Mouse (Mus musculus) heart, postnatal 0 days (tissue): Measurements from ENCODE around the gene Nfix. TPM values are rescaled to one million over a fixed set of nuclear protein-coding genes. Genes with fewer than 3 reads are reported as not detected.
"Not testable (repeated sequence)": the region's sequence is repeated elsewhere in the genome, so short reads cannot be mapped to it uniquely, and the experiment has no call there.

Source experiments
- ATAC-seq: fragments of 200-750 bp; cut with Nextera tagmentation; 2 replicates; pipeline ENCODE4 v1.8.0; 2017; ENCODE audit warnings: low read depth, moderate number of reproducible peaks, moderate library complexity; ENCODE audit not compliant: insufficient read depth
- DNase-seq: peaks from one replicate; pipeline ENCODE4 v3.0.0-alpha.2; 2016; ENCODE audit warnings: low spot score
- H3K27ac ChIP-seq: fragments of 300-500 bp; sonication (generic); 2 replicates; pipeline ENCODE4 v1.5.1; 2014; ENCODE audit warnings: low read depth, mild to moderate bottlenecking
- H3K27me3 ChIP-seq: fragments of 300-500 bp; sonication (generic); 2 replicates; pipeline ENCODE4 v1.6.1; 2014; ENCODE audit warnings: low read length, mixed read lengths; ENCODE audit not compliant: control insufficient read depth, insufficient read depth
- H3K36me3 ChIP-seq: fragments of 300-500 bp; sonication (generic); replicated peaks from 2 replicates; pipeline ENCODE4 v1.6.1; 2014; ENCODE audit warnings: low read length, mixed read lengths; ENCODE audit not compliant: control insufficient read depth, insufficient read depth
- H3K4me1 ChIP-seq: fragments of 300-500 bp; sonication (generic); 2 replicates; pipeline ENCODE4 v1.6.1; 2014; ENCODE audit warnings: antibody characterized with exemption; ENCODE audit not compliant: control insufficient read depth, insufficient read depth
- H3K4me2 ChIP-seq: fragments of 300-500 bp; sonication (generic); 2 replicates; pipeline ENCODE4 v1.6.1; 2014; ENCODE audit warnings: low read depth, mild to moderate bottlenecking, low read length, moderate library complexity
- H3K4me3 ChIP-seq: fragments of 300-500 bp; sonication (generic); 2 replicates; pipeline ENCODE4 v1.5.1; 2014; ENCODE audit warnings: low read depth, low read length
- H3K9ac ChIP-seq: fragments of 300-500 bp; sonication (generic); replicated peaks from 2 replicates; pipeline ENCODE4 v1.6.1; 2014; ENCODE audit warnings: low read depth, low read length, mixed read lengths
- H3K9me3 ChIP-seq: fragments of 300-500 bp; sonication (generic); replicated peaks from 2 replicates; pipeline ENCODE4 v1.6.1; 2016; ENCODE audit warnings: low read length; ENCODE audit not compliant: control insufficient read depth
- CTCF ChIP-seq: IDR thresholded peaks from 2 replicates; pipeline ENCODE4 v1.5.1; 2016; ENCODE audit warnings: antibody characterized with exemption, control low read depth, low read depth
- EP300 ChIP-seq: IDR thresholded peaks from 2 replicates; pipeline ENCODE4 v1.6.1; 2016; ENCODE audit warnings: antibody characterized with exemption, low read depth
- WGBS: fragments of 180-500 bp; shearing (Covaris S2); extraction: QIAGEN DNeasy Blood & Tissue Kit; methylation state at CpG from one replicate; pipeline ENCODE4 v1.1.7; 2014; 5-methylcytosine and 5-hydroxymethylcytosine counted together
- polyA plus RNA-seq: library from polyadenylated mRNA; unstranded; fragments of >200 nt; fragmentation: Nextera tagmentation; extraction: Ambion mirVana; gene quantifications from 2 replicates; pipeline ENCODE4 v1.2.1, GENCODE M21; 2015
- total RNA-seq: library from RNA; depleted of rRNA; stranded (reverse); fragments of >200 nt; gene quantifications from 2 replicates; pipeline ENCODE4 v1.2.3, GENCODE M21; 2014; ENCODE audit warnings: low replicate concordance

Gene Nfix
- total and polyA plus RNA-seq, 2 experiments from 2014 or later: 18.2 to 41.9 TPM

- TF ChIP-seq CTCF: no peak
- TF ChIP-seq EP300: 0 out of 2 replicates have a peak, but pooled peaks have one; percentile 15
- peaks cover 52% of the 10 kb centered on the region for H3K36me3 ChIP-seq
- H3K9ac ChIP-seq: no peak overlapping the region
- no peak overlapping the region for H3K4me2 ChIP-seq
- DNase-seq: no peak
- peaks cover 8% of the 10 kb centered on the region for H3K4me1 ChIP-seq
- H3K9me3 ChIP-seq: no peaks in the 10 kb centered on the region
- no peak overlapping the region for H3K27ac ChIP-seq
- no peak overlapping the region for H3K4me3 ChIP-seq
- 83% methylated on average over 19 of the region's 19 CpGs for WGBS
- no peaks in the 10 kb centered on the region for H3K27me3 ChIP-seq
- no peak for ATAC-seq
These were observed 34.1 kb upstream of the Nfix start for GRCm38 (mm10) chr8:84834002-84834865.

- TF ChIP-seq CTCF: peak; percentile 18
- no peak for TF ChIP-seq EP300
- H3K4me1 ChIP-seq: peaks cover 8% of the 10 kb centered on the region
- H3K9me3 ChIP-seq: no peaks in the 10 kb centered on the region
- ATAC-seq (no peak), DNase-seq (no peak)
- peak overlapping the region; percentile 72 for H3K4me3 ChIP-seq
- H3K27me3 ChIP-seq: no peaks in the 10 kb centered on the region
- H3K36me3 ChIP-seq: peaks cover 44% of the 10 kb centered on the region
- peak overlapping the region; percentile 93 for H3K4me2 ChIP-seq
- H3K27ac ChIP-seq: peak overlapping the region; percentile 87
- 56% methylated on average over 10 of the region's 10 CpGs for WGBS
- peak overlapping the region; percentile 92 for H3K9ac ChIP-seq
These were observed 32.9 kb upstream of the Nfix start for GRCm38 (mm10) chr8:84832759-84833742.

- Histone ChIP-seq H3K4me1 (peaks cover 8% of the 10 kb centered on the region), H3K27ac (peak overlapping the region; percentile 87), H3K9ac (peak overlapping the region; percentile 92), H3K27me3 (no peaks in the 10 kb centered on the region), H3K4me2 (peak overlapping the region; percentile 93), H3K4me3 (peak overlapping the region; percentile 72), H3K36me3 (peaks cover 35% of the 10 kb centered on the region), H3K9me3 (no peaks in the 10 kb centered on the region)
- TF ChIP-seq CTCF (no peak), EP300 (no peak)
- ATAC-seq (peak; percentile 77), DNase-seq (peak; percentile 71)
- 1% methylated on average over 59 of the region's 59 CpGs for WGBS
These were observed 32.0 kb upstream of the Nfix start for GRCm38 (mm10) chr8:84832034-84832717.

GRCm38 (mm10) chr8:84831490-84831889, 31.3 kb upstream of the Nfix start, which contains the start of gene Gadd45gip1:
Gene Gadd45gip1, plus strand, starts transcription at chr8:84831522.
- peaks cover 8% of the 10 kb centered on the region for H3K4me1 ChIP-seq
- ATAC-seq (peak; percentile 52; the same call in 1 of the 2 replicates), DNase-seq (peak; percentile 59)
- H3K27me3 ChIP-seq: no peaks in the 10 kb centered on the region
- peak within 1 kb of the TSS; percentile 87 for H3K27ac ChIP-seq
- whole genome bisulfite sequencing: 48% methylated on average over 11 of the region's 11 CpGs
- H3K9ac ChIP-seq: peak within 1 kb of the TSS; percentile 92
- peak; percentile 19; the same call in 1 of the 2 replicates for TF ChIP-seq CTCF
- no peak for TF ChIP-seq EP300
- peak within 1 kb of the TSS; percentile 72 for H3K4me3 ChIP-seq
- peak within 1 kb of the TSS; percentile 93 for H3K4me2 ChIP-seq
- no peaks in the 10 kb centered on the region for H3K9me3 ChIP-seq
- peaks cover 28% of the 10 kb centered on the region for H3K36me3 ChIP-seq

- not testable (repeated sequence) for H3K4me1 ChIP-seq, H3K27me3 ChIP-seq, H3K27ac ChIP-seq, H3K4me3 ChIP-seq, ATAC-seq, H3K9ac ChIP-seq, H3K4me2 ChIP-seq, H3K36me3 ChIP-seq, DNase-seq, H3K9me3 ChIP-seq
- WGBS: 66% methylated on average over 2 of the region's 2 CpGs
These were observed 26.4 kb upstream of the Nfix start for GRCm38 (mm10) chr8:84826518-84826917.
